Mouse (Mus musculus): ENCODE data around the gene Pptc7.

Gene Pptc7

DNA sequence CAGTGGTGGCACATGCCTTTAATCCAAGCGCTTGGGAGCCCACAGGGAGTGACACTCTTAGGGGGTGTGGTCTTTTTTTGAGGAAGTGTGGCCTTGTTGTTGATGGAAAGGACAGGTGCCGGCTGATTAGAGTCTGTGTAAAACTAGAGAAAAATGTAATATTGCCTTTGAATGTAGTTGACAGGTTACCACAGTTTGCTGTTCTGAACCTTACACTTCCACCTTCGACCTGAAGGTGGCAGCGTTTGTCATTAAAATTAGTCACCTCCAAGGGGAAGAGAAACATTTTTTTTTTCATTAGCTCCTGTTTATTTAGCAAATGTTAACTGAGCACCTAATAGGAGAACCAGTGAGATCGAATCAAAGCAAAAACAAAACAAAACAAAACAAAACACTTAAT is 16.3 kb upstream of the Pptc7 start:
- peak; percentile 86 for DNase-seq

DNA sequence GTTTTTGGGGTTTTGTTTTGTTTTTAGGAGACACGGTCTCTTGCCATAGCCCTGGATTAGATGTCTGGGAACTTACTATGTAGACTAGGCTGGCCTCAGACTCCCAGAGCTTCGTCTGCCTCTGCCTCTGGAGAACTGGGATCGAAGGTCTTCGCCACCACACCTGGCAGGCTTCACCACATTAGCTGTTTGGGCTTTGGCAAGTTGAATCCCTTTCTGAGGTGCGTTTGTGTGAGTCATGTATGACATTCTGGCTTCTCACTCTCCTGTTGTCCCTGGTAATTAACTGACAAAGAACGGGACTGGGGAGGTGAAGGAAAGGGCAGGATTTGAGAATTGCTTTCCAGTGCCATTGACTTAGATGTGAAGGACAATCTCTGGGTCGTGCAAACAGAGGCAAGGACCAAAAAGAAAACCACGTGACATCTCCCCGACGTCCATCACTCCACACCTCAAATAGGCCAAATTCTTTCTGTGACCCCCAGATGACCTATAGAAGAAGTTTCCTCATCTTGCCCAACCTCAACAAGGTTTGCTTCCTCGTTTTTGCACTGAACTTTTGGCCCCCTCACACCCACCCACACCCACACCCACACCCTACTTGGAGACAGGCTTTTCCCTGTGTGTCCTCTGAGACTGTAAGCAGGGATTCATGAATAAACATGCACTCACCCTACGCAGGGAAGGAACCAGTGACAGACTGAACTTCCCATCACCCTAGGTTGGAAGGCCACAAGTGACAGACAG is 15.1 kb upstream of the Pptc7 start:
- no peak for DNase-seq

DNA sequence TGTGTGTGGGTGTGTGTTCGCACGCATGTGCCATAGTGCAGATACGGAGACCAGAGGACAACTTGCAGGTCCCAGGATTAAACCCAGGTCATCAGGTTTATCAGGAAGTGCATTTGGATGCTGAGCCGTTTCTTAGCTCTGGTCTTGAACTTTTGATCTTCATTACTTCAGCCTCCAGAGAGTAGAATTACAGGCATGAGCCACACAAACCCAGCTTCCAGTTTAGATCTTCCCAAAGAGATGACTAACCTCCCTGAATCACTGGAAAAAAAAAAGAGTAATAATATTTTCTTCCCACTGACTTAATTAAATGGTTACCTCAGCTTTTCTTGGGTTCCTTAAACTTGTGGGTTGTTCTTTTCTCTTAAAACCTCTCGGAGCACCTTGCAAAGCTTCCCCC is 11.3 kb upstream of the Pptc7 start:
- no peak for DNase-seq

DNA sequence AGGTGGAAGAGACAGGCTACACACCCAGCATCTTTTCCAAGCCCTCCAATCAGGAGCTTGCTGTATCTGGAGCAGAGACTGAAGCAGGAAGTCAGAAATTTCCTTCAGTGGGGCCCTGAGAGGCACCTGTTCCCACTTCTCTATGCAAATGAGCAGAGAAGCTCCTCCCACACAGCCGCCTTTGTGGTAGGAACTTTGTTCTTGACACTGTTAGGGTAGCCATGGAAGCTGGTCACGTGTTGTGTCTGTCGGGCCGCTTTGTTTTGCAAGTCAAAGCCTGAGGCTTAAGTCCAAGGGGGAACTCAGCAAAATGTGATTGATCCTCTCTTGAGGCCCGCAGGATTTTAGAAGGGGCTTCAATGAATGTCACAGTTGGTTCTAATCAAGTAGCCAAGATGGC is 9.4 kb upstream of the Pptc7 start:
- DNase-seq: peak; percentile 30 to 63

DNA sequence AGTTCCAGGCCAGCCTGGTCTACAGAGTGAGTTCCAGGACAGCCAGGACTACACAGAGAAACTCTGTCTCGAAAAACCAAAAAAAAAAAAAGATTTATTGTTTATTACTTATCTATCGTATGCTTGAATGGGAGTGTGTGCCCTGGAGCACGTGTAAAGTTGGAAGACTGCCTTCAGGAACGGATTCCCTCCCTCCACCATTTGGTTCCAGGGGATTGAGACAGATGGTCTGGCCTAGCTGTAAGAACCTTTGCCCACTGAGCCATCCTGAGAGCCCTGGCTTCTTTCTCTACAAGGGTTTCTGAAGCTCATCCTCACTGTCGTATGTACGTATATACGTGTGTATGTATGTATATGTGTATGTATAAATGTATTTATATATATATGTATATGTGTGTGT is 5.2 kb upstream of the Pptc7 start:
- no peak for DNase-seq

DNA sequence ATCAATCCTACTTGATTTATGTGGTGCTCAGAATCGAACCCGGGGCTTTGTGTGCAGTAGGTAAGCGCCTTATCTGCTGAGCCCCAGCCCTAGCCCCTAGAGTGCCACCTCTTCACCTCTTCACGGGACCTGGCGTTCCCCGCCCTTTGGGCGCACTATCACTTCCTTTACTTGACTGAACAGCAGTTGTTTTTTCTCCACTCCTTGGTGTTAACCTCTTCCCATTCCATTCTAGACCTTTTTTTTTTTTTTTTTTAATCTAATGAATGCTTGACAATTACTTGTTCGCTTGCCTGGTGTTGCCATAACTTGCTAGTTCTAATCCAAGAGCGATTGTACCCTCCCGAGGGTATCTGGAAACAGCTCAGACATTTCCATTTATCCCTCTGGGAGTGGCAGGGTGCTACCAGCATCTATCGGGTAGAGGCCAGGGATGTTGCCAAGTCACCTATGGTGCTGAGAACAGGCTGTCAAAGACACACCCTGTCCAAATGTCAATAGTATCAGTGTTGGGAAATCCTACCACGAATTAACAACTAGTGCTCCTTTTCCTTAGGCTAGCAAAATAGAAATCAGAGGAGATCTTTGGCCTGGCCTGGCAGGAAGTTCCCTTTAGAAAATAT is 4.3 kb upstream of the Pptc7 start:
- DNase-seq: no peak

DNA sequence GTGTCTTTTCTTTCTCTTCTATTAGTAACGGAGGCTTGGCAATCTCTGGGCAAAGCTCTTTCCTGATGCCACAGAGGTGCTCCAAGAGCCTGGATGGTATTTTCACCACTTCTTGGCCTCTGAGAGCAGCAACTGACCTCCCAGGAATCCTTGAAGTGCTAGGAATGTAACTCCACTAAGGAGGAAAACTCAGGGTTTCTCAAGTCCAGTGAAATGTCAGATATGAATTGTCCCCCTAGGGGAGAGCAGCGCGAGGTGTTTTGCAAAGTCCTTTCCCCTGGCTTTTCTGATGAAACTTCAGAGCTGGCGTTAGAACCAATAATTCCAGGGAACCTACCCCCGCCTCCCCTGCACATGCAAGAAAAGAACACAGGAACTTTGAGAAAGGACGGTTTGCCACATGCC is 3.7 kb upstream of the Pptc7 start:
- no peak for DNase-seq

DNA sequence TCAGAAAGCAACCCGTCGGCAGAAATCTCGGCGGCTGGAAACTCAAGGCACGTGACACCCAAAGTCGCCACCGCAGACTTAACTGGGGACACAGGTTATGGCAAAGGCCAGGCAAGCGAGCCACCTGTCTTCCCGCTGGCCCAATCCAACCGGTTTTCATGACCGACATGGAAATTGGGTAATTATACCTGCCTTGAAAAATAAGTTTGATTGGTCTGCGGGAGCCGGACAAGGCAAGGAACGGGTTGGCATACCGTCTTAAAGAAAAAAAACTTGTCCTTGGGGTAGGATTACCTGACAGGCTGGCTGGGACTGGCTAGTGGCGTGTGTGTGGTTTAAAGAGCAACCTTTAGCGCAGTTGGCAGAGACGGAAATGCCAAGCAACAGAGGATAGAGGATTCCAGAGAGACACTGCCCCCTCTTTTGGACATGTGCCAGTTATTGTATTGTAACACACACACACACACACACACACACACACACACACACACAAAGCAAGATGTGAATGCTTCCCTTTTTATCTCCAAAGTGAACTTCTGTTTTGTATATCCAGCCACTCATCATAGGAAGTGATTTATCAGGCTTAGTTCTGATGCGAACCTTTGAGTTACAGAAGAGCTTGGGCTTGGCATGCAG is 3.2 kb upstream of the Pptc7 start:
- peak; percentile 48 to 73 for DNase-seq

DNA sequence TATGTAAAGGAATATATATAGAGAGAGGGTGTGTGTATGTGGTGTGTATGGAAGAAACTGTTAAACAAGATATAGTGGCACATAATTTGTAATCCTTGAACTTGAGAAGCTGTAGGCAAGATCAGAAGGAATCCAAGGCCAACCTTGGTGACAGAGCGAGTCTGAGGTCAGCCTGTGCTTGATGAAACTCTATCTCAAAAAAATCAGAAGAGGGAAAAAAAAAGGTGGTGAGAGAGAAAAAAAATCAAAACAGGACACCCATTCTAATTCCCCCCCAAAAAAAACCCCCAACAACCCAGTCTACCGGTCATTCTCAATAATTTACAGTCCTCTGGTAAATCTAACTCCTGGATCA is 360 bp upstream of the Pptc7 start:
- DNase-seq: no peak

DNA sequence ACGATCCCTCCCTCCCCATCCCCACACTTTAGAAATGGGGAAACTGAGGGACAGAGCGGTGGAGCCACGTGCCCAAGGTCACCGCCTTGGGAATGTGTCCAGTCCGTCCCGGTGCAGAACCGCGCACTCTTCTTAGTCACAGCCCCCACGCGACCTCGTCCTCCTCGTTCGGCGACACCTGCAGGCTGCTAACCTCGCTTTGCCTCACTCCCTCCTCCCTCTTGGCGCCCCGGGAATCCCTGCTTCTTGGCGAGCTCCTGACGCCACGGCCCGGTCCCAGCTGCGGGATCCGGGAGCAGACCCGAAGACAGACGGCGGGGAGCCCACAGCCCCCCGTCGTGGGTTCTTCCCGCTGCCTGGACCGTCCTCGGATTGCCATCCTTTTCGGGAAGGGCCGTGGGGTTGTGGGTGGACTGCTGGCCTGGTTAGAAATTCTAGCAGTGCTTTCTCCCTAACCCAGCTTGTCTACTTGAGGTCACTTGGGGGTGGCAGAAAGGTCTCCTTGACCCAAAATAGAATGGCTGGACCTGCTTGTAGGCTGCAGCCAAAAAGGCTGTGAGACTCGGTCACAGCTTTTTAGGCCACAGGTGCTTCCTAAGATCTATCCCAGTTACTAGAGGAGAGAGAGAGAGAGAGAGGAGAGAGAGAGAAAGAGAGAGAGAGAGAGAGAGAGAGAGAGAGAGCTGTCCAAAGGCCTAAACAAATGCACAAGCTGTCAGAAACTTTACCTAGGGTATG is 1.0 kb downstream of the Pptc7 start:
- DNase-seq: peak; percentile 61 to 75

DNA sequence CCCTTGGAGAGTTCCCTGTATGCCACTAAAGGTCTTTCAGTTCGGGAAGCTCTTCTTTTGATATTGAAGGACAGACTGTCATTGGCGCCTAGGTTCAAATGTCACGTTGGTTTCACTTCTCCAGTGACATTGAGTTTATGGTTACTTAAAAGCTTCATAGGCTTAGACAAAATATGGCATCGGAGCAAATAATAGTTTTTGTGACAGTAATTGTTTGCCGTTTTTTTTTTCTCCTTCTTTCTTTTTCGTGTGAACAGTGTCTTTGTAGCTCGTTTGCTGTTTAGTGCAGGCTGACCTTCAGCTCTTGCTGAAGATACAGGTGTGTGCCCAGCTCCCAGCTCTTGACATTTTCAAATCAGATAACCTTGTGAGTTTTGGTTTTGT is 1.6 kb downstream of the Pptc7 start:
- DNase-seq: no peak

DNA sequence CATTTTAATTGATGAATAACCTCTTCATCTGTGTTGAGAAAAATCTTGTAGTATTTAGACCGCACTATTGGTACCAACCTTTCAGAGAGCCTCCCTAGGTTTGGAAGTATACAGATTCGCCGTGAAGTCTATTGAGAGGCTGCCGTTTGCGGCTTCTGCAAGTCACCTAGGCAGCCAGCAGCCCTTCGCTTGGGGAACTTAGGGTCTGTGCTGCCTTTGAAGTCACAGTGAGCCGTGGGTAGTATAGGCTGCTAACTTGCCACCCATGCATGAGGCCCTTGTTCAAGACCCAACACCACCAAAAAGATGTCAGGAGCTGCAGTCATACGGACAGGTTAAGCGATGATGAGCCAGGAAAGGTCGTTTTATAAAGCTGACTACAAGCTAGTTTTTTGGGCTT is 2.0 kb downstream of the Pptc7 start:
- no peak for DNase-seq

DNA sequence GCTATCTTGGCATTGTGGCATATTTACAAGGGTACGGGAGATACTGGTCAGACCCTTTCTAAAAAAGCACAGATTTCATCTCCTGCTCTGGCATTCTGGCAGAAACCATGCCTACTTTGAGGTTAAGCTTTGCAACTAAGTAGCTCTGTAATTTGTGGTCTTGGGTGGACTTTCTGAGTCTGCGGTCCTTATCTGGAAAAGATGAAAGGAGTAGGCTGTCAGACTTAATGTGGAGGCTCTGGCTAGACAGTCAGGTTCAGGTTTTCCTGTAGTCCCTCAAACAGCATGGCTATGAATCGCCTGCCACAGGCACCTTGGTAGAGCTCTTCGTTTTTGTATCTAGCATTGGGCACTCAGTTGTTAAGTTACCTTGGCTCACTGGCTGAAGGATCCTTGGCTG is 2.9 kb downstream of the Pptc7 start:
- no peak for DNase-seq

DNA sequence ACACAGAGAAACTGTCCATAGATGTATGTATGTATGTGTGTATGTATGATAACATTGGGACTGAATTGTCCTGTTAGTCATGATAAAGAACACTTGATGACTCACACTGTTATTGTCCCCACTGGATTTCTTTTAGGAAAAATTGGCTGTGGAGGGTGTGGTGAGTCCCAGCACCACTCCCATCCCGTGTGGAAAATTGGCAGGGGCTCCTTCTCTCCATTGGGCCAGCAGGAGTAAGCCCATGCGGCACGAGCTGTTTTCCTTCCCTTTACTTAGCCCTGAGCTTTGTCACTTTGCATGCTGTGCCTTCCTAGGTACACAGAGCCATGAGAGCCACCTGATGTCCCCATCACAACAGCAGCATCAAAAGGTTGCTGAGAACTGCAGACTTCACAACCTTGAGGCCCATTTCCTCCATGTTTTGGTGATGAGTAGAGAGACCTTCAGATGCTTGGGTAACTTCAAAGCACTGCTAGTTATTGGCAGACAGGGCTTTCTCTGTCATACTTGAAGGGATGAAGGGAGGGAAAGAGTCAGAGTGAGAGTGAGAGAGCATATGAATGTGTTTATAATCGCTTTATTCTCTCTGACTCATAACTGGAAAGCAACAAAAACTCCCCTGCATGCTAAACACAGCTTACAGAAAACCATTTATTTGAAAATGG is 4.1 kb downstream of the Pptc7 start:
- DNase-seq: no peak

DNA sequence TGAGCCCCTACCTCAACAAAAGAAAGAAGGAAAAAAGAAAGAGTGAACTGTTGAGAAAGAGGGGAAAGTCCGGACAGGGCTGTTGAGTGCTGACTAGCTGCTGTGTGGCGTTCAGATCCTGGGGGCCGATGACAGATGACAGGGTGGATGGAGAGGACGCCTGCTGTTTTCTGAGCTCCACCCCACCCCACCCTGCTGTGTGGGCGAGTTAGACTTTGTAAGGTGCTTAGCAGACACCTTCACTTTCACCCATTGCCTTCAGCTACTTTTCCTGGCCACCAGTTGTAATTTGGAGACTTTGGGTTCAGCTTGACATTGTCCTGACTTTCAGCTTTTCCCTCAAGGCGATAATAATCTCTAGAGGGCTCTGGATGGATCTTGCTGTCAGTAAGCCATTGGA is 7.0 kb downstream of the Pptc7 start:
- no peak for DNase-seq

DNA sequence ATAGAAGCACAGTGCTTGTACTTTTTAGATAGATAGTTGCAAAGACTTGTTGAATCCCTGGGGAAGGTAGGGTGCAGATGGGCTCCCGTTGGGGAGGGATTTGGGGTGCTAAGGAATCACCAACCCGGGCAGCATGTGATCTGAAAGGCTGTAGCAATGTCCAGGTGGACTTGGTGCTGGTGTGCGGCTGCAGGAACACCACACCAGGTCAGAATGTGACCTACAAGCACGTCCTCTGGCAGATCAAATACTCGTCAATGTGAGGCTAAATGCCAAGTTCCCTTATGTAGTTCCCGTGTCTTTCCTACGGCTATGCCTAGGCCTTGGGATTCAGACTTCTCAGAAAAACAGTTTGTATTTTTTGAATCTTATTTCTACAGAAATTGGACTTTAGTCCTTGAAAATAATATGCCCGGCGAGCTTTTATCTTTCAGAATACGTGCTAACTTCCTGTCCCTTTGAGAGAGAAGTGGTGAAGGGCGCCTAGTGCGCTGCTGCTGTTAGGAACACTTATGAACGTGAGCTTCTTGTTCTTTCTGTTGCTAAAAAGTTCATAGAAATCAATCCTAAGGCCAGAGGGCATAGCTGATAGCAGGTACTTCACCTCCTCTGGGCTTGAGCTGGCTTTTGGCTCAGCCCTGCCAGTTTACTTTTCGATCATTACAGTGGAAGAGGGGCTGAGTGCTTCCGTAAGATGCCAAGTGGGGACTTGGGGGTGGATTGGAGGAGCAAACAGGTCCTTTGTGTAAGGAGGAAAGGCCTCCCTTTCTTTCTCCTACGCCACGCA is 7.6 kb downstream of the Pptc7 start:
- DNase-seq: no peak

DNA sequence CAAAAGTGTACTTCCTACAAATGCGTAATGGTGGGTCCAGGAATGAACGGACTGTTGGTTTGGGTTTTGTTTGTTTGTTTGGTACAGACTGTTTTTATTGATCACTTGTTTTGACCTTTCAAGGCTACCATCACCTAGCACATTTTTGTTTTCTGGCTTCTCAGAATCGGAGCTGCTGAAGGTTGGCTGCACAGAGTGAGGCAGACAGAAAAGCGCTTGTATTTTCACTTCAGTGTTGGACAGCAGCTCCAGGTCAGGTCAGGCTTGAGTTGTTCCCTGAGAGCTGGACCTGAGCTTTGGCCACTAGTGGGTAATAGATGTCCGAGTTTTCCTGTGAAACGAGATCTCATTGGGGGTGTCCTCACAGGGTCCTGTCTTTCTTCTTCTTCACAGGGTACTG is 9.0 kb downstream of the Pptc7 start:
- DNase-seq: no peak

DNA sequence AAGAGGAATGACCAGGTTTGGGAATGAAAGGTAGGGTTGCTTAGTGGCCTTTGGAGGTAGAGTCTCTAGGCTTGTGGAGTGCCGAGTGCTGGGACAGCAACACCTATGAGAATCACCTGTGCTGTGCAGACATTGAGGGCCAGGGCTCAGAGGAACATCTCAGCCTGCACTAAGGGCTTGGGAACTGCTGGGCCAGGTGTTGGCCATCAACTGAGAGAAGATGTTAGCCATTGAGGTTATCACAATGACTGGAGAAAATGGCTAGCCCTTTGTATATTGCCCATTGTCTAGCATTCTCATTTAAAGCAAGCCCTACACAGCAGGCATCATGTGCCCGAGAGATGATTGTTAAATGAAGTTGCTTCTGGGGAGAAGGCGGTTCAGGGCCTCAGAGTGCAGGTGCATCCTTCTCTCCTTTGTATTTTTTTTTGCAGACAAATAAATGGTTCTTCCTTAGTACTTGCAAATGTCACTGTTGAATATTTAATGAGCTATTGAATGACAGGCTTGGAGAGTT is 10.1 kb downstream of the Pptc7 start:
- DNase-seq: no peak

DNA sequence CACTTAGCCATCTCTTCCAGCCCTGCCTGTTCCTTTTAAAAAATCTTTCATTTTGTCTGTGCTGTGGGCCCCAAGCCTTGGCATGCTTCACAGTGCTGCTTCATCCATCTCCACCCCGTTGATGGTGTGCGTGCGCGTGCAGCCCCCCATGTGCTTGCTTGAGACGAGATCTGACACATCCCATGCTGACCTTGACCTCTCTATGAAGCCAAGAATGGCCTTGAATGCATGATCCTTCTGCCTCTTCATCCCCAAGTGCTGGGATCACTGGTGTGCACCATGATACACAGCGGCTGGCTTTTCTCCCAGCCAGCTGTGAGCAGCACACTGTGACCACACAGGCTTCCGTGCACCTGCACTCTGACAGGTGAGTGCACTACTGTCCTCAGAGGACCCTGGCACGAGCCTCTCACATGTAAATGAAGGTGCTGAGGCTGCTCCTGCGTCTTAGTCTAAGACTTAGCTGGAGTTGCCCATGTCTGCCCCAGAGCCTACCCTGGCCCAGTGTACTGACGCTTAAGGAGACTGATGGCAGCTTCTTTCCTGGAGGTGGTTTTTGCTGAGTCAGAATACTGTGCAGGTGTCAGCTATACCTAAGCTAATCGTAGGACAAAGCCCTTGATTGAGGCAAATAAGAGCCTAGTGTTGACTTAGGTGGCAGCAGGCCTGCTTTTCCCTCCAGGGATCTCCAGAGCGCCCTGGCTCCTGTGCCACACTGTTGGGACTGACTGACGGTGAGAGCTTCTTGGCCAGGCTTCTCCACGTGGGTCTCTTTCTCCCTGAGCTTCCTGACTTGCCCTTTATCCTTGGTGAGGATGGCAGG is 11.2 kb downstream of the Pptc7 start:
- no peak for DNase-seq

DNA sequence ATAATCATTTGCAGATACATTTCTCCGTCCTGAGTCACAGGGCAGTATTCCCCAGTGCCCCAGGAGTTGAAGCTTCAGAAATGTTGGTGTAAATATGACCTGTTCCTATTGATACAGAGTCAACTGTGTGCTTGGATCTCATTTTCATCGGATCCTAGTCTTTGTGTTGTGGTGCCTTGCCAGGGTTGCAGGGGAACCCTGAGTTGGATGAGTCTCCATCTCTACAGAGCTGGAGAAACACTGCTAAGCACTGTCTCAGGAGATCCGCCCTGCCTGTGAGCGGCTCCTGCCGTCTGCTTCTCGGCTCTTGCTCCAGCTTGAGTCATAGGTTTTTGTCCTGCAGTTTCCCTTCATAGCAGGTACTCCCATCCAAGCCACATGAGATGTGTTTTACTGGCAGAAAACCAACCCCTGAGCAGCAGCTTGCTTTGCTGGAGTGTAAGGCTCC is 15.9 kb downstream of the Pptc7 start:
- no peak for DNase-seq

Measured in kidney, postnatal 4 days (tissue).